Mouse (Mus musculus): Measurements from ENCODE around the gene Arid1b. TPM values are rescaled to one million over a fixed set of nuclear protein-coding genes. Genes with fewer than 3 reads are reported as not detected.

Gene Arid1b
- total RNA-seq, 2 experiments from 2014 or later = 29.2 to 29.7 TPM

DNA sequence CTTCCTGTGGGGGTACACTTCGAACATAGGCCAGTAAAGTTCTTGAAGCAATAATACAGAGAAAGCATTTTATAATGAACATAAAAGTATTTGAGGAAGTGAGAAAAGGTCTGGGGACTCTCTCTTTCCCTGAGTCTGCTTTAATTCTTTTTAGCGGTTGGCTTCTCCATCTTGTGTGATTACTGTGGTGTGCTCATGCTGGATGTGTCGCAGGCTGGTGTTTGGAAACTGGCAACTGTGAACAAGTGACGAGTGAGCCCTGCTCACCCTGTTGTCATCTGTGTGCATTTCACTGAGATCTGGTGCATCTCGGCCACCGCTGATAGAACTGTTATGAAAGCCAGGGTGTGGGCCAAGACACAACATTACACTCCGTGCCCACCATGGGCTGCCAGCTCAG is 216.8 kb downstream of the Arid1b start:
- no peak for DNase-seq

DNA sequence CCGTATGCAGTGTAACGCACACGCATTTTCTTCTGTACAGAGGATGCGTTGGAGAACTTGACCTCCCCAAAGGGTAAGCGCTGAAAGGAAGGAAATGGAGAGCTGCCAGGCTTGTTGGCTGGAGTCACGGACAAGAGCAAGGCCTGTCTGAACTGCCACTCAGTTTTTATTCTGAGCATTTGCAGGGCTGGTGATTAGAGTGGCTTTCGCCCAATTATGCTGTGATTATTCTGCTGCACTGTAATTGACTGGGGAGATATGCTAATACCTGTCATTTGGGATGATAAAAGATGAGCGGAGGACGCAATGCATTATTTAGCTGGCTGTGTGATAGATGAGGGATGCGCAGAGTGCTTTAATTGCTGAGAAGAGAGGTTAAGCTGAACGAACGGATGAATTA is 218.0 kb downstream of the Arid1b start:
- peak; percentile 34 for DNase-seq

DNA sequence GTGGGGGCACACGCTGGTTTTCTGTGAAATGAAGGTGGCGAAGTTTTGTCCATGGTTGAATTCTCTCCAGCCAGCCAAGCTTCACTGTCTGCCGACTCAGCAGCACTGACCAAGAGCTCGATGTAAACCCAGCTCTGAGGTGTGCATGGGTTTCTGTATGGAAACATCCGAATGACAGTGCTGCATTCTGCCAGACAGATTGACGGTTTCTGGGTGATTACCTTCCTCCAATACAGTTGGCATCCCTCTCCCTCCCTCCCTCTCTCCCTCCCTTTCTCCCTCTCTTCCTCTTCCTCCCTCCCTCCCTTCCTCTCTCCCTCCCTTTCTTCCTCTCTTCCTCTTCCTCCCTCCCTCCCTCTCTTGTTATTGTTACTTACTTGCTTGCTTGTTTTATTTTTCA is 219.3 kb downstream of the Arid1b start:
- no peak for DNase-seq

DNA sequence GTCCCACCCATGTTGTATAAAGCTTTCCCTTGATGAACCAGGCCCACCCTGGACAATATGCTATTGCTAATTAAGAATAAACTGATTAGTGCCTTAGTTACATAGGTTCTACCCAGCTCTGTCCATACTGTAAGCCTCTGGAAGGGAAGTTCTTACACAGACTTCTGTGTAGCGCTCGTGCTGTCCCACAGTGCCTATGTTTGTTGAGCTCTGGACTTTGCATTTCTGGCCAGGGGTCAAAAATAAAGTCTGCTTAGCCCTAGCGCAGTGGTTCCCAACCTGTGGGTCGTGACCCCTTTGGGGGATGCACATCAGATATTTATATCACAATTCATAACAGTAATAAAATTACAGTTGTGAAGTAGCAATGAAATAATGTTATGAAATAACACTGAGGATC is 221.2 kb downstream of the Arid1b start:
- DNase-seq = no peak

DNA sequence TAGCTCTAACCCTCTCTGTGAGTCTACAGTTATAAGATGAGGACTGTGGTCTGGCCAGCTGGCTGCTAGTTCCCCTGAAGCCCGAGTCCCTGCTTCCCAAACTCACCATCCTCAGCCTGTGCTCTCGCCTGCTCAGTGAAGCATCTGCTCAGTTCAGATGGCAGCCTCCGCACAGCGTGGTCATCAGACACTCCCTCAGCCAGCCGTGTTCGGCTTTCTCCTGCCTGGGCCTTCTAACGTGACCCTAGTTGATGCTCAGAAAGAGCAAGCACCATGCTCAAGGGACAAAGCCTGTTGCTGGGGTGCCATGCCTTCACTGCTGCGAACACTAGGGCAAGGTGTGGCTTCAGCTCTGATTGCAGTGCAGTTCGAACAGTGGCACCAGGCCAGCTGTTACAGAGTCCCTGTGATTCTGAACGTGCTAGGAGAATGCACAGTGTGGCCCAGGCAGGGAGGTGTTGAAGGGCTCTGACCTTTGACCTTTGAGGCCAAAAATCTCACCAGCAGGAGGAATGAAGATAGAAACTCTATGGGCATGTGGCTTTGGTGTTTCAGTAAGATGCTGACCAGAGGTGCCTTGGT is 222.9 kb downstream of the Arid1b start:
- DNase-seq = no peak

DNA sequence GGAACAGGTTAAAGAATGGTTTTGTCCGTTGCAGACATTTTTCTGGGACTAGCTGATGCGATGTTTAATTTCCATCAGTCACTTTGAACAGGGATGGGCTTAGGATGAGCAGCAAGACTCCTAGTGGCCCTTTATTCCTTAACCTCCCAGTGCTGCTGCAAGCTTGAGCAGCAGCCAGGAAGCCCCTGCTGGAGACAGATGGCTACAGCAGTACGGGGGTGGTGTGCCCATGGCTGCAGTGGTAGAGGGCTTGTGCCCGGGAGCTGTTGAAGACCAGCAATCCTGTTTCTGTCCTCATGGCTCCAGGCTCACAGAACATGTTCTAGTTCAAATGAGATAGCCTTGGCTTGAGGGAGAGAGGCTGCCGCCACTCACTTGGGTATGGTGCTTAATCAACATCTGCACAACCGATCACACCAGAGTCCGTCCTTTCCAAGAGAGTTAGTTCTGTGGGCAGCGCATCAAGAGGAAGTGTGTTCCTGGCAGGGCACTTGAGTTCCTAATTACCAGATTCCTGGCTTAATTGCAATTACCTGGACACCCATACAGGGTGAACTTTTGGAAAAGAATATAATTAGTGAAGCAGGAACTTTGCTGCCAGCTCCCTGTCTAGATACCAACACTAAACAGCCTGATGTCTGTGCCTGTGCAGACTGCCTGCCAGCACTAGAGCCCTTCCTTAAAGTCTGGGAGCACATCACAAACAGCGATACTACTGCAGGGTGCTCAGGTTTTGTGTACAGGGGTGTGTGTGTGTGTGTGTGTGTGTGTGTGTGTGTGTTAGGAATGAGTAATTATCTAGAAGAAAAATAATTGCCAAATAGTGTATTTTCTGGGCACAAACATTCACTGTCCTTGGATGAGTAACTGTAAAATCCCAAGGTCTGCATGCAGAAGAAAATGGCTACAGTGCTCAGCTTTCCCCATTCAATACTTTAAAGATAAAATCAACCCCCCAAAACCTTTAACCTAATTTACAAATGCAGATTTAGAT is 224.0 kb downstream of the Arid1b start:
- DNase-seq = no peak

DNA sequence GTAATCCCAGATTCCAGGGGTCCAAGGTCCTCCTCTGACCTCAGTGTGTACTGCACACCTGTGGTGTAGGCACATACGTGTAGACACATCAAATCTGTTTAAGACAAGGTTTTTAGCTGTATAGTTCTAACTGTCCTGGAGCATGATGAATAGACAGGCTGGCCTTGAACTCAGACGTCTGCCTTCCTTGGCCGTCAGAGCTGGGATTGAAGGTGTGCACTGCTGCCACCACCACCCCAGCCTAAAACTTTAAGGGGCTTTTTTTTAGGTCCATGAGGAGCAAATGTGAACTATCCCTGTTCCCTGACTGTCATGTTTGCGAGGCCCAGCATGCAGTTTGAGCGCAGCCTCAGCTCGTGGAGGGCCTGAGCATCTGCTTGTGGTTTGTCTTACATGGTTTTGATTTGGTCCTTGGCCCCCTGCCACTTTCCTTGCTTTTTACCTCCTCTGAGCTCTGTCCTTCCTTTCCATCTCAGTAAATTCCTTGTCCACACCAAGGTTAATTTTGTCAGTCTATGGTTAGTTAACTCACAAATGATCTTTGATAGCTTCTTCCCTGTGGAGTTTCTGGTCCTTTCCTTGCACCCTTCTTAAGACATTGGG is 224.9 kb downstream of the Arid1b start:
- DNase-seq = no peak

DNA sequence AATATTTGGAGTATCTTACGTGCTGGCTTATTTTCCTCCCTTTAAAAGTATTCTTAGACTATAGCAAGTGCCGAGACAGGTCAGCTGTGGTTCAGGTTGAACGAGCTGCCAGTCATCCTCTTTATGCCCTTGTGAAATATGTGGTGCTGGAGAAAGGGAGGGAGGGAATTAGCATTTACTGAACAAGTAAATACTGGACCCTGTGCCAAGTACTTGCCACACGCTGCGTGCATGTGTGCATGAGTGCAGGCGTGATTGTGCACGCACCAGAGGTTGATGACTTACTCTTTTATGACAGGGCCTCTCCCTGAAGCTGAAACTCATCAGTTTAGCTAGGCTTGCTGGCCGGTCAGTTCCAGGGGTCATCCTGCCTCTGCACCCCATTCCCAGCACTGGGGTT is 226.9 kb downstream of the Arid1b start:
- DNase-seq = no peak

DNA sequence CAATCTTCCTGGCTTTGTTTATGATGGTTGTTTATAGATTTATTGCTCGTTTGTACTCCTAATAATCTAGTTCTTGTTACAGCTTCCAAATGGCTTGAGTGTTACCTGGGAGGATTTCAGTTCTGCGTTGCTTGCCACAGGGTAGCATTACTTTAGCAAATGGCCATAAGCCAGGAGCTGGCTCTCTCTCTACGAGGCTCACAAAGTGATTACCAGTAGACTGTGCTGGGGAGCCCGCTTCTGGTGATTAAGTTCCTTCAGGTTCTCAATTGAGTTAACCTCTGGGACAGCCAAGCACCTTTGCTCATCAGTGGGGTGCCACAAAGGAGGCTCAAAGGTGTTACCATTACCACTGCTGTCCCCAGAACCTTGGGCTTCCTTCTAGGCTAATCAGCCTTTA is 227.4 kb downstream of the Arid1b start:
- no peak for DNase-seq

DNA sequence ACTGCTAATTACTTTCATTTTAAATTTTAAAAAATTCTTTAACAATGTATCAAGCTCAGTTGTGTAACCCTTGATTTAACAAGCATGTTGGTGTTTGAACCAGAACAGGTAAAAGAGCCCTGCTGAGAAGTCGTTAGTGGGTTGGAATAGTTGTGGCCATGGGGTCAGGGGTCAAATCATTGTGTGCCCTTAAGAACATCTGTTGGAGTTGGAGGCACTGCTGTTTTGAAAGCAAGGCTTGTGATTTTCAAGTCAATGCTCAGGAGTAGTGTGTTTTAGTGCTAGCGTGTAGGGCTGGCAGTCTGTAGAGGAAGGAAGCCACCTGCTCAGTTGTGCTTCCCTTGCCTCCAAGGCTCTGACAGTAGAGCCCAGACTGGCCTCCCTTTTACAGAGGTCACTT is 228.7 kb downstream of the Arid1b start:
- DNase-seq = no peak

DNA sequence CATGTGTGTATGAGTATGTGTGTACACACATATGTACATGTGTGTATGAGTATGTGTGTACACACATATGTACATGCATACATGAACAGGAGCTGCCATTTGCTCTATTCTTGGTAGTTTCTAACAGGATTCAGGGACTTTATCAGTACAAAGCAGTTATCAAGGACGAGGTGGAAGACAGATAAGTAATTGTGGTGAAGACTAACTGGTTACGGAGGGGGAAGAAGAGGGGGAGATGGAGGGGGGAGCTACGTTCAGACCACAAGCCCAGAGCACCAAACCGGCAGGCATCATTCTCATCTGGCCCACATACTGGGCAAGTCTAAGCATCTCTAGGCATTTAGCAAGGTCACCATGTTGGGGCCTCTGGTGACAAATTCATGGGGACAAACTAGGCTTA is 230.8 kb downstream of the Arid1b start:
- DNase-seq = no peak

DNA sequence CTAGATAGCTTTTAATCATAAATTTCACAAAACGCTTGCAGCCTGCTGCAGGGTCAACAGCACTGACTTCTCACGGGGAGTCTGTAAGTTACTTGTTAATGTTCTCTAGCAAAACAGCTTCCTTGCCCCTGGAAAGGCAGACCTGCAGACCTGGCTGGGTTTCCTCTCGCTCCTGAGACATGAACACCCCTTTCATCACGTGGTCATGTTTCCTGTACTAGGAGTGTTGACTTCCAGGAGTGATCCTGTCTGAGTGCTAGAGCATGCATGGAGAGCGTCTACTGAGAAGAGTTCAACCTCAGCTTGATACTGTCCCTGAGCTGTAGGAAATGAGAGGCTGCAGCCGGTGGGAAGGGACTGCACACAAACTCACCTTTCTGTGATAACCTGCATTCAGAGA is 233.0 kb downstream of the Arid1b start:
- no peak for DNase-seq

DNA sequence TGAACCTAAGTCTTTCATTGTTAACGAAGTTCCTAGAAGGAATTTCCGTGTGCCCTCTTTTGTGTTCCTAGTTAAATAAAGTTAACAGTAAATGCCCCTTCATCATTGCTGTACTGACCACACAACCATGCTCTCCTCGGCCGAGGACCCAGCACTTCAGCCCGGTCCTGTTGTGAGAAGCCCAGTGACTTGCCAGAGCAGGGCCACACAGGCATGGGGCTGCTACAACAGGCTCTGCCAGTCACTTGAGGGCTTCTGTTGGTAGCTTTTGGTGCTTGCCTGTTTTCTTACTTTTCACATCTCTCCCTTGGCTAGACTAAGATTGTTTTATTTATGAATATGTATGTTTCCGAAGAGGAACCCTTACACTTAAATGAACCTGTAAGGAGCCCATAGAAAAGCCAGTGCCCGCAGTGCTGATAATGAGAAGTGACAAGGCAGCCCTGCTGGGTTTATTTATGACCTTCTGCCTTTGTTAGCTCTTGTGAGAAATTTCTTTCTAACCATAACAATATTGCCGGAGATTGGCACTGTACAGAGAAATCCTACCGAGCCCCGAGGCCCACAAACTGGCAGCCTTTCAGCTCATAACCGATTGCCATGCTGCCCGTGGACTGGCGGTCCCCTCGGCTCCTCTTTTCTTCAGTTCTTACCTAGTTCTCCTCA is 234.0 kb downstream of the Arid1b start:
- DNase-seq = no peak

DNA sequence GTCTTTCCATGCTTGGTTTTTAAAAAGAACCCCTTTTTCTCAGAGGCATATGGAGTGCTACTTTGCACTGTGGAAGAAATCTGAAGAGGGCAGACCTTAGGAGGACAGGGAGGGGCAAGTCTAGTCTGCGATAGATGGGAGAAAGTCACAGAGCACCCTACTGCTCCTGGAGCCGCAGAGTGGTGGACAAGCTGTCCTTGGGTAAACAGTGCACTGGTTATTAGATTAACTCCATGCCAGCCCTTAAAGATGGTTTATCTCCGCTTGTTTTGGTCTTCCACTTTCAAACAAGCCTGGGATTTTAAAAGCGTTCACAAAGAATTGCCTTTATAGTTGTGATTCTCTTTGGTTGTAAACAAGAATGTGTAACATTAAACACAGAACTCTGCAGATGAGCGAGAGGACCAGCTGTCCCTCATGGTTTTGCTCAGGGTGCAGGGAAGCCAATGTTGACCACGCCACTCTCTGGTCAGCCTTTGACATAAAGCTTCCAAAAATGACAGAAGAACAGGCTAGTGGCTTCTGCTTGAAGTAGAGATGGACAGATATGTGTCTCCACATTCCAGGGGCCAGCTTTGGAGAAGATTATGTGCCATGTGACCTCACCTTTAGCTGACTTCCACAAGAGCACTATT is 234.6 kb downstream of the Arid1b start:
- no peak for DNase-seq

DNA sequence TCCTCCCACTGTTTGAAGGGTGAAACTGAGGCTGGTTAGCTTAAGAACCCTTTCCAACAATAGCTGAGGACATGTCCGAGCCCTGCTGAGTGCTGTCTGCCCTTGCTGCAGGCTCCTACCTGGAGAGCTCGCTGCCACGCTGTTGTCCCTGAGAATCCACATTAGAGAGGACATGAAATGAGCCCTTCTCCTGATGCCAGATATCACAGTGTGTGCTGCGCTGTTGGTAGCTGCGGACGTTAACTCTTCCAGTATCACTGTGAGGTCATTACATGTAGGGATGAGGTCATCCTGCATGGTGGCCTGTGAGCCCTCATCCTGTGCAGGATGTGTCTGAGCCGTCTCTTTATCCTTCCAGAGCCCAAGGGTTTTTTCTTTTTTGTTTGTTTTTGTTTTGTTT is 235.9 kb downstream of the Arid1b start:
- no peak for DNase-seq

DNA sequence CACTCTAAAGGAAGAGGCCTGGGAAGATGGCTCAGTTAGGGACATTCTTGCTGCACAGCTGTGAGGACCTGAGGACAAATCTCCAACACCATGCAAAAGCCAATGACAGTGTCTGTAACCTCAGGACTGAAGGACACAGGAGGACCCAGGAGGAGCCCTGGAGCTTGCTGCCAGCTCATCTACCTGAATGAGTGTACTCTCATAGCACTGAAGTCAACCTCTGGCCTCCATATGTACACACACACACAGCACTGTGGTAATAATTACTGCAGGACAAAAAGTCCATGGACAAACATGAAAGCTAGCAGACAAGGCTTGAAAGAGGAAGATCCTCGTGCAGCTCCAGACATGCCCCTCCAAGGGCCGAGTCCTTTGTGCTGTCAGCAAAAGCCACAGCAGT is 238.0 kb downstream of the Arid1b start:
- no peak for DNase-seq

DNA sequence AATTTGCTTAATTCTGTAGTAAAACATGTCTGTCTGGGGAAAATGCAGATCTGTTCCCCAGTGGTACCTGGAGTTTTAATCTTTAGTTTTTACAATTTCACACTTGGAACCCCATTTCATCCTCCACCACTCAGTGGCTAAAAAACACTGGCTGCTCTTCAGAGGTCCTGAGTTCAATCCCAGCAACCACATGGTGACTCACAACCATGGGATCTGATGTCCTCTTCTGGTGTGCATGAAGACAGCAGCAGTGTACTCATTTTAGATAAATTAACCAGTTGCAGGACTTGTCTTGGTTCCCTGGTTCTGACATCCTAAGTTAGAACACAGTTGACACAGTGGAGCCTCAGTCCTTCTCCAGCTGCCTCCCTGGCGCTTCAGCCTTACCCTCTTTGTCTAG is 239.9 kb downstream of the Arid1b start:
- DNase-seq = no peak

DNA sequence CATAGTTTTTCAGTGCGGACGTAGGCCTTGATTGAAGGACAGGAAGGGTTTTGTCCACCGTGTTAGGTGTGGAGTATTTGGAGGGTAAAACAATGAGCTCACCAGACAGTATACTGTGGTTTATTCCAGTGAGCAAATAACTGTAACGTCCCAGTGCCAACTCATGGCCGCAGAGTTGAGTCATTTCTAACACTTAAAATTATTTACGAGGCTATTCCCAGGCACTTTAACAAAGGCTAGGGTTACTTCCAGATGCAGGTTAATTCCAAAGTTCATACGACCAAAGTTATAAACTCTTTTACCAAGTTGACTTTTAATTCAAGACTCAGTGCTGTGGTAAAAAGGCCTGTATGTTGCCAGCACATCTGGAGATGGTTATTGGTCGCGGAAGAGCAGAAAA is 240.9 kb downstream of the Arid1b start:
- no peak for DNase-seq

DNA sequence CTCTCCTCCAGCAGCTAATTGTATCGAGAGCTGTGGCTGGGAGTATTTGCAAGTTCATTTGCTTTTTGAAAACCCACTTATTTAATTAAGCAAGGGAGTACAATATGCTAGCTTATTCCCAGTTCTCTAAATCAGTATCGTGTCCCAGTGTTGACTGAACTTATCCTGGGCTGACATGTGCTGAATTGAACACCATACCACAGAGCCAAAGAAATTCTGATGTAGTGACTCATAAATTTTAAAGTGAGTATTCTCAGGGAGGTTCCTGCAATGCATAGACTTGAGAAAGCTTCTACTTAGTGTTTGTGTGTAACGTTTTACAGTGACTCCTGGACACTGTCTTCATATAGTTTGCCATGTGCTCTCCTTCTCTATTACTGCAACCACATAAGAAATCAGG is 243.6 kb downstream of the Arid1b start:
- DNase-seq = no peak

DNA sequence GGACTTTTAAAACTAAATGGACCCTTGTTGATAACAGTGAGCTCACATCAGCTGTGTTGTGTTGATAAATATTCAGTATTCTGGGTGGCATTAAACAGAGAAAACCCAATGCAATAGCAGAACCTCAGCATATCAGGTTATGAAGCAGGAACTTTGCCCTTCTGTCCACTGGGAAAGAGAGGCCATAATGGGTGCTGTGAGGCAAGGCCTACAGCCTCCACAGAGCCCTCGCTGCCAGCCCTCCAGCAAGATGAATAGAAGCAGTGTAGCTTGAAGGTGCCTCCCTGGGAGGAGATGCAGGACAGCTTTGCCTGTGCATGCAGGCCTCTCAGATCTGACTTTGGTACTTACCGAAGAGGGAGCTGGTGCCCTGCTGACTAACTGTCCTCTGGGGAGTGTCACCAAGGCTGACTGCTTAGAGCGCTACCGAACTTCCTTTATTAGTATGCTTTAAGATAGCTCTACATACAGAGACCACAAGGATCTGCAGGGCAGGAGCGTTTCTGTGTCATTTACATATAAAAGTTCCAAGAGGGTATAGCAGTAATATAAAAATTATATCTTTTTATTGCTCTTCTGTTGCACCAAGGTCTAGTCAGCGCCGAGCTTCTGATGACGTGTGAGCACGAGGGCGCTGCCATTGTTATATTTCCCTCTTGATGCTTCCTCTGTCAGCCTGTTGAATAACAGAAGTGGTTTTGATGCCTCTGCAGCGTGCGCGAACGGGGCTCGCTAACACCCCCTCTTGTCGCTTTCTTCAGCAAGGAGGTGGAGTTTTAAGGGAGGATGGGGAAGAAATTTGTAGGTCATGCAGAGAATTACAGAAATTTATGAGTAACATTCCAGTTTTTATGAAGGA is 244.5 kb downstream of the Arid1b start:
- DNase-seq = no peak

DNA sequence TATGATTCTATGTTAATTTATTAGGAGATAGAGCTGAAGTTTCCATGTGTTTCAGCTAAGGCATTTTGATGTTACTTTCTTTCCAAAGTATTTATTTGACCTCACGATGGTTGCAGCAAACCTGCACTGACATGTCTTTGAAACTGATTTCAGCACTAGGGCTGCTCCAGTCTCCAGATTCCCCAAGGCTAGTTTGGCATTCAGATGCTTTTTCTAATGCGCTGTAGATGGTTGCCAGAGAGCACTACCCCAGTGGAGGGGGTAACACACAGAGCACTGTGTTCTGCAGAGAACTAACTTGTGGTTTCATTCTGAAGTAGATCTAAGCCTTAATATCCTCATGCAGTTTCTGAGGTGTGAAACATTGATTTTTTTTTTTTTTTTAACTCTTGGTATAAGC is 250.4 kb downstream of the Arid1b start:
- DNase-seq = no peak
